Mouse (Mus musculus) ES-E14 (cell line): Measurements from ENCODE around the gene Spef1. TPM values are rescaled to one million over a fixed set of nuclear protein-coding genes. Genes with fewer than 3 reads are reported as not detected.

Source experiments
- DNase-seq: peaks from one replicate; pipeline ENCODE4 v3.0.0-alpha.2; 2013; ENCODE audit warnings: low read depth, low spot score
- H3K27ac ChIP-seq: 2 replicates; pipeline ENCODE4 v1.5.1; 2012; ENCODE audit warnings: low read depth, mild to moderate bottlenecking, low read length, moderate library complexity, mixed read lengths; ENCODE audit not compliant: poor library complexity, insufficient read depth, severe bottlenecking
- H3K36me3 ChIP-seq: 2 replicates; pipeline ENCODE4 v1.6.1; 2012; ENCODE audit warnings: mild to moderate bottlenecking, low read length, moderate library complexity, mixed read lengths; ENCODE audit not compliant: control insufficient read depth, poor library complexity, insufficient read depth, severe bottlenecking
- H3K4me1 ChIP-seq, 2 experiments: fragments of 150-350 bp in 1 of 2; sonication (generic) in 1 of 2; 2 replicates each; pipeline ENCODE4 v1.6.1; 2012; ENCODE audit warnings: low read length in 2 of 2, mild to moderate bottlenecking in 1 of 2, mixed read lengths in 1 of 2; ENCODE audit not compliant: control insufficient read depth in 2 of 2, insufficient read depth in 2 of 2, poor library complexity in 1 of 2
- H3K4me3 ChIP-seq, 2 experiments: fragments of 150-350 bp in 1 of 2; sonication (generic) in 1 of 2; 2 replicates each; pipeline ENCODE4 v1.5.1; 2012; ENCODE audit warnings: low read length in 2 of 2, low read depth in 1 of 2, mild to moderate bottlenecking in 1 of 2, mixed read lengths in 1 of 2; ENCODE audit not compliant: insufficient read depth in 1 of 2, poor library complexity in 1 of 2, severe bottlenecking in 1 of 2
- H3K9ac ChIP-seq: 2 replicates; pipeline ENCODE4 v1.6.1; 2012; ENCODE audit warnings: low read depth, mild to moderate bottlenecking, low read length, mixed read lengths; ENCODE audit not compliant: poor library complexity, insufficient read depth, severe bottlenecking
- H3K9me3 ChIP-seq: fragments of 150-350 bp; sonication (generic); 2 replicates; pipeline ENCODE4 v1.6.1; 2012; ENCODE audit warnings: low read depth, mild to moderate bottlenecking, low read length; ENCODE audit not compliant: control insufficient read depth, insufficient read depth
- CHD2 ChIP-seq: IDR thresholded peaks from 2 replicates; pipeline ENCODE4 v1.6.1; 2014; ENCODE audit warnings: mild to moderate bottlenecking, low read depth, low read length, inconsistent platforms
- HCFC1 ChIP-seq: IDR thresholded peaks from 2 replicates; pipeline ENCODE4 v1.6.1; 2012; ENCODE audit warnings: low read length, inconsistent platforms, borderline replicate concordance; ENCODE audit not compliant: insufficient read depth
- MAFK ChIP-seq: IDR thresholded peaks from 2 replicates; pipeline ENCODE4 v1.6.1; 2014; ENCODE audit warnings: mild to moderate bottlenecking, low read depth, low read length, inconsistent platforms; ENCODE audit not compliant: insufficient read depth
- ZC3H11A ChIP-seq: IDR thresholded peaks from 2 replicates; pipeline ENCODE4 v1.6.1; 2012; ENCODE audit warnings: low read depth, mild to moderate bottlenecking, inconsistent platforms, low read length, borderline replicate concordance
- ZNF384 ChIP-seq: IDR thresholded peaks from 2 replicates; pipeline ENCODE4 v1.6.1; 2012; ENCODE audit warnings: low read depth, low read length, inconsistent platforms
- in situ Hi-C, 2 experiments: fragments of 600-800 bp; cut with MboI; formaldehyde crosslinking; loops; one replicate each; pipeline ENCODE4 v1.15.1; 2025; ENCODE audit warnings: low sequenced_read_pairs in 2 of 2, inconsistent platforms in 1 of 2; ENCODE audit not compliant: unreplicated experiment in 2 of 2
- total RNA-seq: library from RNA; depleted of rRNA; stranded (reverse); fragments of 300-350 nt; gene quantifications from 2 replicates; pipeline ENCODE4 v1.2.3, GENCODE M21; 2012; rRNA removed

The Spef1 gene
- total RNA-seq, 1 experiment: 1.5 TPM

GRCm38 (mm10) chr2:131125964-131126815, 60.9 kb downstream of the Spef1 start:
- Histone ChIP-seq H3K36me3 (no peaks in the 10 kb centered on the region), H3K9me3 (no peaks in the 10 kb centered on the region), H3K27ac (no peak overlapping the region), H3K4me3 (no peak overlapping the region), H3K4me1 (peaks cover 0 to 9% of the 10 kb centered on the region in 2 experiments; a peak in 1 of 4 replicates), H3K9ac (no peak overlapping the region)
- no peak for DNase-seq
- TF ChIP-seq ZC3H11A (no peak), HCFC1 (no peak), ZNF384 (no peak), MAFK (no peak), CHD2 (no peak)
- in situ Hi-C loops: no loop called here

- H3K36me3 ChIP-seq: no peaks in the 10 kb centered on the region
- in situ Hi-C loops: no loop called here
- TF ChIP-seq ZNF384: no peak
- TF ChIP-seq ZC3H11A: no peak
- TF ChIP-seq MAFK: no peak
- no peak for TF ChIP-seq HCFC1
- TF ChIP-seq CHD2: no peak
- no peak overlapping the region for H3K4me3 ChIP-seq
- no peak for DNase-seq
- H3K9ac ChIP-seq: no peak overlapping the region
- no peak overlapping the region; the same call in 1 of the 2 replicates for H3K27ac ChIP-seq
- no peaks in the 10 kb centered on the region for H3K9me3 ChIP-seq
- H3K4me1 ChIP-seq: peaks cover 0 to 9% of the 10 kb centered on the region in 2 experiments; a peak in 1 of 4 replicates
These were observed 61.7 kb downstream of the Spef1 start for GRCm38 (mm10) chr2:131125157-131125963.

- H3K4me1 ChIP-seq: peaks cover 0 to 9% of the 10 kb centered on the region in 2 experiments; a peak in 1 of 4 replicates
- no peaks in the 10 kb centered on the region for H3K36me3 ChIP-seq
- H3K27ac ChIP-seq: no peak overlapping the region
- no peak overlapping the region for H3K4me3 ChIP-seq
- DNase-seq: no peak
- in situ Hi-C loops: no loop called here
- no peak for TF ChIP-seq ZC3H11A
- TF ChIP-seq CHD2: no peak
- no peak for TF ChIP-seq HCFC1
- TF ChIP-seq ZNF384: no peak
- no peak for TF ChIP-seq MAFK
- H3K9me3 ChIP-seq: no peaks in the 10 kb centered on the region
- H3K9ac ChIP-seq: no peak overlapping the region
These were observed 62.9 kb downstream of the Spef1 start for GRCm38 (mm10) chr2:131124166-131124565.

Other genes with a start within 250 kb of the Spef1 start
- 1.6 TPM in 2 replicates for gene Gfra4, start 144.2 kb downstream of the Spef1 start, total RNA-seq
- 0.40 and 0.69 TPM in 2 replicates for gene Adam33, start 123.5 kb downstream of the Spef1 start, total RNA-seq
- 0.26 and 0.27 TPM in 2 replicates for gene Siglec1, start 100.5 kb downstream of the Spef1 start, total RNA-seq
- gene Hspa12b, start 60.0 kb downstream of the Spef1 start, total RNA-seq: 1.5 and 1.7 TPM in 2 replicates
- gene Gm11037, start 53.8 kb downstream of the Spef1 start, total RNA-seq: not detected in 2 replicates
- 61.6 and 69.0 TPM in 2 replicates for gene 1700037H04Rik, start 27.2 kb downstream of the Spef1 start, total RNA-seq
- 30.0 and 38.5 TPM in 2 replicates for gene Cenpb, start 7.2 kb downstream of the Spef1 start, total RNA-seq
- 9.7 and 16.4 TPM in 2 replicates for gene Cdc25b, start 333 bp downstream of the Spef1 start, total RNA-seq
- gene Ap5s1, start 19.8 kb upstream of the Spef1 start, total RNA-seq: 7.9 and 8.7 TPM in 2 replicates
- 11.4 and 12.7 TPM in 2 replicates for gene Mavs, start 46.8 kb upstream of the Spef1 start, total RNA-seq
- 22.0 and 26.6 TPM in 2 replicates for gene Pank2, start 75.2 kb upstream of the Spef1 start, total RNA-seq
- gene Rnf24, start 165.6 kb upstream of the Spef1 start, total RNA-seq: 4.3 and 5.3 TPM in 2 replicates